Mouse (Mus musculus): Measurements from ENCODE around the gene Wdr93.
A peak's percentile ranks its signal among the peaks of the same experiment; 100 is the strongest.
"Not testable (repeated sequence)": the region's sequence is repeated elsewhere in the genome, so short reads cannot be mapped to it uniquely, and the experiment has no call there.

The Wdr93 gene

DNA sequence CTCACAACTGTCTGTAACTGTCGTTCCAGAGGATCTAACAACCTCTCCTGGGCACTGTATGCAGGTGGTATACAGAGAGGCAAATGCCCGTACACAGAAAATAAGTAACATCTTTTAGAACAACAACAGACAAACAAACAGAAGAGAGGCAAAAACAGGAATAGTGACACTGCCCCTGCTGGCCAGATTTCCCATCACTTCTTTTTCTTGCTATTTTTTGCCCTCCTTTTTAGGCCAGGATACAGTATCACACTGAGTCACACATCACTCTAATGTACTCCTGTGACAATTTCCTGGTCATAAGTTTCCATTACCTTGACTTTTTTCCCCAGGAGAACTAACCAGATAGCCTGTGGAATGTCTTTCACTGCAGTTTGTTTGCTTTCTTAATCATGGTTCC, 13.4 kb downstream of the Wdr93 start:
- DNase-seq = no peak

DNA sequence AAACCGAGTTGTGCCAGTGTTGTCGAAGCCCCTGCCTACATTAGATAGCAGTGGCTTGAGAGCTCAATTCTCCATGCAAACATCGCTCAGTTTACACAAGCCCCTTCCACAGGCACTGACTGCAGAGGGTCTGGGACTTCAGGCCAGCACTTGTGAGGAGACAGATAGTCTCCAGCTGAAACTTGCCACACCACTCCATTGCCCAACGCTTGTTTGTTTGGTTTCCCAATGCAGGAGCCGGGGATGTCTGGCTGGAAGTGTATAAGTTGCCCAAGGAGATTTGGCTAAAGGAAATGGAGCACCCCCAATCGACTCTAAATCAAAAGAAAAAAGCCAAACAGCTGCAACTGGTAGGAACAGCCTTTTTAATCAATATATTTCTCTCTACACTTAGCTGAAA, 15.2 kb downstream of the Wdr93 start:
- DNase-seq = no peak

DNA sequence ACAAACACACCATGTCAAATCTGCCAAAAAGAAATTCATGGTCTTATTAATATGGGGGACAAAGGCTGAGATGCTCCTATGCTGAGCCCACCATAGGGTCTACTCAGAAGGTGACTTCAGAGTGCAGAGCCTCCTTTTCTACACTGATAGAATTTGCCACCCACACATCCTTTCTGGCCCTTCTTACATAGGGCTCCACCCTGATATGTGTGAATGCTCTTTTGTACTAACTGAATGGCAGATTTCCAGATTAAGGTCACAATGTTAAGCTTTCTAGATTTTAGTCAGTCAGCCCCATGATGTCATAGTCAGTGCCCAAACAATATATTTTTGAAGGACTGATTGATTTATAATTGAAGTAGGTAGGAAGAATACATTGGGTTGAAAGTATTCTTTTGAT, 16.8 kb downstream of the Wdr93 start:
- DNase-seq = no peak

DNA sequence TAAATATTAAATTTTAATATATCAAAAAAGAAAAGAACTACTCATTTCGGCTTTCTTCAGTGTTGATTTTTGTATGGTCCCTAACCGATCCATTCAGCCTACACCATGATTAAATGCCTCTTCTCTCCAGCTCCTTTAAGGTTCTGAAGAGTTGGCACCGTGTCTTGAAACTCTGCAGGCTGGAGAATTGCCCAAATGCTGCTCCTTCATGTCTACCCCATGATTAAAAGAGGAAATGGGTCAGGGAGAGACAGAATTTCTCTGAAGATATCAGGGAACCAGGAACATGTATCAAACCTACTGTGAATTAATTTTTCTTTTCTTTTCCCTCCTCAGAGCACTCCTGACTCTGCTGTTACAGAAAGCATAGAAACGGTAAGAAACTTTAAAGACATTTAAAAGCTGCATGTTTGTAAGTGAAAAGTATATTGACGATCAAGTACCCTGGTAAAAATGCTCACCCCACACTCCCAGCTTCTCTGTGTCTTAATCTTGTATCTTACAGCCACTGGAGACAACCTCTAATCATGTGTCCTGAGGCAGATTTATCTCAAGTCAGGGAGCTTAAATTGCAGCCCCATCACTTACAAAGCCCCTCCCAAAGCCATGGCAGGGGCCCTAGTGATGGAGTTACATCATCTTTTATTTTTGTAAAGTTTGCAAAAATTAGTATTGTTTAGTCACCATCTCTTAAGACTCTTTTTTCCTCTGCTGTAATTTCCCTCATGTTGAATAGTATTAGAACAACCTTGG, 18.3 kb downstream of the Wdr93 start:
- no peak for DNase-seq

DNA sequence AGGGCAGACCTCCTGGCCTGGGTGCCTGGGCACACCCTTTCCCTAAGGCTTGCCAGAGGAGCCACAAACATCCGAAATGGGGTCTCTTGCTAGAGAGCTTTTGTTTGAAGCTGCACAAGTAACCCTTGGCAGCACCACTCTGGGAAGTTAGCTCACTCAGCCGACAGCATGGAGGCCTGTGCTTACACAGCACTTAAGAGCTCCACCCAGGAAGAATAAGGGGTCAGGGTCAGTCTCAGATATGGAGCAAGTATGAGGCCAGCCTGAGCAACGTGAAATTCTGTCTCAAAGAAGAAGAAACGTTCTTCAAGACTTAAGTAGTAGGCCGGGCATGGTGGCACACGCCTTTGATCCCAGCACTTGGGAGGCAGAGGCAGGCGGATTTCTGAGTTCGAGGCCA, 19.1 kb downstream of the Wdr93 start:
- no peak for DNase-seq

DNA sequence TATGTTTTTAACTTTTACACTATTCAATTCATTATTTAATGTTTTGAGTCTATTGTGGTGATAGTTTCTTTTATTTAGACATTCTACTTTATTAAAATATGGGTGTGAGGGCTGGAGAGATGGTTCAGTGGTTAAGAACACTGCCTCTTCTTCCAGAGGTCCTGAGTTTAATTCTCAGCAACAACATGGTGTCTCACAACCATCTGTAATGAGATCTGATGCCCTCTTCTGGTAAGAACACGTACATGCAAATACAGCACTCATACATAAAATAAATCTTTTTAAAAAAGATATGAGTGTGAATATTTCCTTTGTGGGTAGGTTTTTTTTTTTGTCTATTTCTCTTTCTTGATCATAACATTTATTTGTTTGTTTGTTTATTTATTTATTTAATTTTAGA, 23.0 kb downstream of the Wdr93 start:
- no peak for DNase-seq

DNA sequence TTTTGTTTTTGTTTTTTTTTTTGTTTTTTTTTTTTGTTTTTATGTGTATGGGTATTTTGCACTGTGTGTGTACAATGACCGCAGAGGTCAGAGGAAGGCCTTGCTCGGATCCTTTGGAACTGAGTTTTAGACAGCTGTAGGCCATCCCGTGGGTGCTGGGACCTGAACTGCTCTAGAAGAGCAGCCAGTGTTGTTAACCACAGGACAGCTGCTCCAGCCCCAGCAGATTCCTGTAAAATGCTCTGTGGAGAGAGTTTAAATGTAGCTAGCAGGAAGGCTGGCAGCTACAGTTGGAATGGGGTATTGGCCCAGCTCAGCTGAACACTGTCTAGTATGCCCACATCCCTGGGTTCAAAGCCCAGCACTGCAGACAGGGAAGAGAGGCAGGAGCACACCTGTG, 26.7 kb downstream of the Wdr93 start:
- no peak for DNase-seq

DNA sequence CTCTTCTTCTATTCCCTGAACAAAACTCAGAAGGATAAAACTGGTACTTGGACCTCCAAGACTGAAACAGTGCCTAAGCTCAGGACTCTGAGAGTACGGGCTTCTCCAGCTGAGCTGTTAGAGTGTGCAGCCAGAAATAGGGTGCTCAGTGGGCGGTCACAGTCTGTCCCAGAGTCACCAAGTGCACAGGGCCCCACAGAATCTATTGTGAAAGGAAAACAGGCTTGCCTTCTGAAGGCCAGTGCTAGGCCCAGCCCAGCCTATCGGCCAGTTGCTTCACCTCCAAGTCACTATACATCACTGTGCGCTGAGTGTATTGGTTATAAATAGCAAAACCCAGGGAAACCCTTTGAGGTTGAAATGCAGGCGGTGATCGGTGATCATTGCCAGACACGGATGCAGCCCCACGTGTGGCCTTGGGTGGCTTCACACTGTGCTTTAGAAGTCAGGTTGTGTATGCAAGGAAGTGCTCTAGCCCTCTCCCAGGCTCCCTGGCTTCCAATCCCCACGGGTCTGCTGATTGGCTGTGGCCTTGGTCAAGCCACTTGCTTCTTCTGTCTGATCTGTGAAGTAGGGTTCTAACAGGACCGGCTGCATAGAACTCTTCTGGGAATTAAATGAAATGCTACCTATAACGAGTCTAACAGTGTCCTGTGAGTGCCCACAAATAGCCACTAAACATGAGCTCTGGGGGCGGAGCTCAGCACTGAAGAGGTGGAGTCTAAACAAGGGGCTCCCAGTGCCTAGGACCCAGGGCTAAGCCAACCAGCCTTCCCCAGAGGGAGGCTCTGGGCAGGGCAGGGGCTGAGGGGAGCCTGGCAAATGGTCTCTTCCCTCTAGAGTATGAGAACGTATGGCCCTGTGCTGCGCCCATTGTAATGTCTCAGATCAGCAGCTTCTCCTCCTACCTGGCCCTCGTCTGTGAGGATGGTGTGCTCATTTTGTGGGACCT, 28.9 kb downstream of the Wdr93 start:
- no peak for DNase-seq

DNA sequence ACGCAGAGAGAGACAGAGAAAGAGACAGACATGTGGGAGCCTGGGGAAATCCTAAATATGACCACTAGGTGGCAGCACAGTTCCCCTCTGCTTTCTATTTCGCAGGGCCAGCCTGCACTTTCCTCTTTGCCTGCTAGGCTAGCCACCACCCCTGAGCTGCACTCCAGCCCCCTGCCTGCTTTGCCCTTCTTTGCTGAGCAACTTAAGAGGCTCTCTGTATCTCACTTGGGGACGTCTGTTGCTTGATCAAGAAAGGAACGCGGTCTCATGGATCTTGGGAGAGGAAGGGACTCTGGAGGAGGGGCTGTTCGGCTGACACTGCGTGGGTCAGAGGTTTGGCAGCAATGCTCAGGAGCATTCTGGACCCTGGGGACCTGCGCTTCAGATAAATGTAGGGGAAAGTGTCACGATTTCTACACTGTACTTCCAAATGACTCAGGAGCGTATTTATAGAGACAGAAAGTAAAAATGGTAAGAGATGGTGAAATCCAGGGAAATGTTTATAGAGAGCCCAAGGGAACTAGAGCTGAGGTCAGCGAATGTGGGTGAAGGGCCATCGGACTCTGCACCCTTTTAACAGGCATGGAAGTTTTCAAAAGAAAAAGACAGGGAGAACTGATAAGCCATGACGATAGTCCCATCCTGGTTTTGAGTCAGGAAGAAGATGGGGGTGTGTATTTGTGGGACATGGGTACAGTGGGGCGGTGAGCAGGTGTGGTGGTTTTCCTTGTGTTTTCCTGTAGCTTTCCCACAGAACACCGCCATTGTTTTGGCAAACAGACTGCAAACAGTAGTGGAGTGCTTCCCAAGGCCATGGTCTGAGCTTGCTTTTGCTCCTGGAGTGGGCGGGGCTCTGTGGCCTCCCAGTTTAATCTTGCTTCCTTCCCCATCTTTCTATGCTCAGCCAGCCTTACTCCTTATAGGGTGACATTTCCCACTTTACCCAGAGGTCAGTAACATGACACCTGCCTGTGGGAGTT, 38.0 kb downstream of the Wdr93 start:
- DNase-seq = peak; percentile 82

DNA sequence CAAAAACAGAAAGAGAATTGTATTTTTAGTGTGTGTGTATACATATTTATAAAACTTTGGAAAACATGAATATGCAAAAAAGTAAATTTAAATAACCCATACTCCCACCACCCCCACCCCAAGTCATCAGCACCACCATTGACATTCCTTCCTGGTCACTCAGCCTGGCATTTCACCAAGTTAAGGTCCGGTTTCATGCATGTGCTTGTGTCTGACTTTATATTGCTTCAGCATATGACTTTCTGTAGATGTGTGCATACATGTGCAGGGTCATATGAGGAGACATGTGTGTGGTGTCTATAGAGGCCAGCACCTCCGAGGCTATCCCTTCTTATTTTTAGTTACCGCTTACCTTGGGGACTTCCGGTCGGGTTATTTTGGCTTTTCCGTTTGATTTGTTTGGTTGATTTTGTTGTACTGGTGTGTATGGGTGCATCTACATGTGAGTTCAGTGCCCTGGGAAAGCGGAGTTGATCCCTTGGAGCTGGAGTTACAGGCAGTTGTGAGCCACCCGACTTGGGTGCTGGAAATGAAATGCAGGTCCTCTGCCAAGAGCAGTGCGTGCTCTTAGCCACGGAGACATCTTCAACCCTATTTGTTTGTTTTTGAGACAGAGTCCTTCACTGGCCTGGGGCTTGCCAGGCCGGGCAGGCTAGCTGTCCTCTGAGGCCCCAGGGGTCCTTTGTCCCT, 39.0 kb downstream of the Wdr93 start:
- no peak for DNase-seq

DNA sequence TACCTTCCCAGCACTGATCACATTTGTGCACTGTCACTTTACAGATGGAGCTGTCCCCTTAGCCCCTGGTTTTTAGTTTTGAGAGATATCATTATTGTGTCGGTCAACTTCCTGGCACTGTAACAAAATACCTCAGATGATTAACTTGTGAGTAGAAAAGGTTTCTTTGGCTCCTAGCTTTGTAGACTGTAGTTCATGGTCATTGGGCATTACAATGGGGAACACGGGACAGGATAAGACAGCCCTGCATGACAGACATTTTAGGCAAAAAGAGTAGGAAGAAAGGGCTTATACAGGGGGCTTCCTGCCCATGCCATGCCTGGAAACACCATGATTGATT, 39.5 kb downstream of the Wdr93 start:
- DNase-seq = no peak

DNA sequence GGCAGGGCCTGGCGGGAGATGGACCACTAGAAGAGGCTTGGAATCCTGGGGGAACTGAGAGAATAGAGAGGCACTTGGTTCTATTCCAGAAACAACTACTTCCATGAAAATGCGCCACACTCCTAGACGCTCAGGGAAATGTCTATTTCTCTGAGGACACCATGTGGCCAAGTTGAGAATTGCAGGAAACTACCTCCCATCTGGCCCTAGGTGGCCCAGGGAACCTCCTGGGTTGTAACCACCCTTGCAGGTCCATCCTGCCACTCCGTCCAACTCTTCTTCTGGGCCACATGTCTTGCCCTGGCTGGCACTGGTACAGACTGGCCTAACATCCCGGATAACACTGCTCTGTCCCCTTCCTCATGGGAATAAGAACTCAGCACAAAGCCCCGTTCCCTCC, 43.3 kb downstream of the Wdr93 start:
- peak; percentile 79 for DNase-seq

DNA sequence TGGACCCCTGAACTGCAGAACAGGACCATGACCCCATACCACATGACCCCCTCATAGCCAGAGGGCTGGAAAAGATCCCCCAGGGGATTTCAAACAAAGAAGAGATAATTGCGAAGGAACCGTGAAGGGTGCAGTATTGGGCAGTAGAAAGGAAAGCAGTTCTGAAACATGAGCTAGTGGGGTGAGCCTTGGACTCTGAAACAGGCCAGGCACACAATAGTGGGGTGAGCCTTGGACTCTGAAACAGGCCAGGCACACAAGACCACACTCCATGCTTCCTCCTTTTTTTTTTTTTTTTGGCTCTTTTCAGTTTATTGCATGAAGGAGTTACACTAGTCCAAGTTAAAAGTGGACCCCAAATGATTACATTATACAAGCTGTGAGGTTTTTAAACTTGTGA, 46.8 kb downstream of the Wdr93 start:
- DNase-seq = not testable (repeated sequence)

DNA sequence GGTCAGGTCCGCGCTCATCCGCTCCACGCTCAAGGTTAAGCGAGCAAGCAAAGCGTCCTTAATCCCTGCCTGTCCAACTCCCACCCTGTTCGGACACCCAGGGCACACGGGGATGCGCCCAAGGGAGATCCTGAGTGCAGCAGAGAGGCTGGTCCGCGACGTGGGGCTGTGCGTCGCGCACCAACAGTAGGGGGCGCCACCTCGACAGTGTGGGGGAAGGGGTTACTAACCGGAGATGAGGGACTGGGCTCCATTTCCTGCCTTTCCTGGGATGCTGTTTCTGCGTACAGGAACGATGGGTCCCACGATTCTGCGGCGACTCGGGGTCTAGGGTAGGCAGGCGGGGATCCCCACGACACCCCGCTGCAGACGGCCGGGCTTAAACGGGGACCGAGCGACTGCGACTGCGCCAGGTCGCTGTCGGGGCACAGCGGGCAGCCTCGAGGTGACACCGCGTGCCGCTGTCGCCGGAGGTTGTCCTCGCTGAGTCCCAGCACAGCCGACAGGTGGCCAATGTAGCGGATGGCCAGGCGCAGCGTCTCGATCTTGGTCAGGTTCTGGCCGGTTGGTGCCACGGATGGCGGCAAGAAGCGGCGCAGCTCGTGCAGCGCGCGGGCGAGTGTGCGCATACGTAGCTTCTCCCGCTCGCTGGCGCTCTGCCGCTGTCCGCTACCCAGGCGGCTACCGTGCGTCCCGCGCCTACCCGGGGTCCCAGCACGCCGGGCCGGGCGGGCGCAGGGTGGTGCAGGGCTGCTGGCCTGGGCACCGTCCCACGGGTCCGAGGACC, 49.9 kb downstream of the Wdr93 start:
- peak; percentile 76 for DNase-seq

DNA sequence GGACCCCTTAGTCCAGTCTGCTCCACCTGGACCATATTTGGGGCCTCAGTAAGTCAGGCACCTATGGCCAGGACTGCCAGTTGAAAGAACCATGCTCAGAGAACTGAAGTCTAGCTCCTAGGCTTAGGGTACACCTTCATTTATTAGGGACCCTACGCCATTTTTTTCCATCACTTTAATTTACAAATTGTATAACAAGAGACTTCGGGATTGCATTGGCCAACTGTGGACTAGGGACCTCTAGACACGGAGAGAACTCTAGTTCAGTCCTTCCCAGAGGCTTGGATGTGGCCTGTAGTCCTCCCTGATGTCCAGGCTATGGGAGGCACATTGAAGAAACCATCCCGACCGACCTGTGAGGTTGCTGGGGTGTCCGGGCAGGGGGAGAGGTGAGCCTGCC, 50.7 kb downstream of the Wdr93 start, which contains the start of gene Mesp1:
Gene Mesp1, minus strand, starts transcription at position 101 of the 400 bp plus-strand sequence.
- DNase-seq = no peak

DNA sequence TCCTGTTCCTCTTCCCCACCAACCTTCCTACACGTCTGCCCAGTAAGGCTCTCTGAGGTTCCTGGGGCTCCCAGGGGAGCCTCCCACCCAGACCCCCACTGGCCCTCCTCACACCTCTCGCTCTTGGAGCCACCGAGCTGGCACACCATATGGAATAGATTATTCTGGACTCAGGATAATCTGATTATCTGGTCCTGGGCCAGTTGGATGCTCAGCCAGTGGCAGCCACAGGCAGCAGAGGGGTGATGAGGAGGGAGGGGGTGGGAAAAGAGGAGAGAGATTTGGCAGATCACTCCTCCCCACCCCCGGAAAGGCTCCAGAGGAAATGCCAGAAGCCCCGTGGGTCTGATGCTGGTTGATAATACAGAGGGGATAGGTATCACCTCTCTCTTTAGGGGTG, 55.6 kb downstream of the Wdr93 start:
- no peak for DNase-seq

DNA sequence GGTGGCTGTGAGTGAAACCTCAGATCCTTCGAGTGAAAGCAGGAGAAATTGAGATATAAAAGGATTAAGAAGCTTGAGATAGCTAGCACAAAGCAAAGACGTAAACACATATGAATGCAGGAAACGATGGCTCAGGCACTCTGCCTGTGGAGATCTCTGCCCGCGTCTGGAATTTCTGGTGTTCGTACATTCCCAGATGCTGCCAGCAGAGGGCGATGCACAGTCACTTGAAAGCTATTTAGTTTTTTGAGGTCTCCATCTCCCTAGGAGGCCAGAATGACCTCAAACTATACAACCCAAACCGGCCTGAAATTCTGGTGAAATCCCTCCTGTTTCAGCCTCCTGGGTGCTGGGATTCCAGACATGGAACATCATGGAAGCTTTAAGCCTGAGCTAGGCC, 56.1 kb downstream of the Wdr93 start:
- DNase-seq = peak; percentile 84

DNA sequence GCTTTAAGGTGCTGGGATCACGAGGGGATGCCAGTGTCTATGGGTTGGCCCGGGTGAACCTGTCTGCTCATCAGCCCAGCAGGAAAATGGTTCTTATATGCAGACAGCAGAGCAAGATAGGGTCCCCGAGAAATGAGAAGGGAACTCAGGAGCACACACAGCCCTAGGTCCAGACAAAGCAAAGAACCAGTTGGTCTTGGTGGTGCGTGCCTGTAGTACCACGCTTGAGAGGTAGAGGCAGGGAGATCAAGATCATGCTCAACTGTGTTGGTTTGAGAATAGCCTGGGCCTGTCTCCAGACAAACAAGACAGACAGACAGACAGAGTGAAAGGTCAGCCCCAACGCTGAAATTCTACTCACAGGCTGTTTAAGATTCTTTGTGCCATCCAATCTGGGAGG, 56.5 kb downstream of the Wdr93 start:
- DNase-seq = no peak

DNA sequence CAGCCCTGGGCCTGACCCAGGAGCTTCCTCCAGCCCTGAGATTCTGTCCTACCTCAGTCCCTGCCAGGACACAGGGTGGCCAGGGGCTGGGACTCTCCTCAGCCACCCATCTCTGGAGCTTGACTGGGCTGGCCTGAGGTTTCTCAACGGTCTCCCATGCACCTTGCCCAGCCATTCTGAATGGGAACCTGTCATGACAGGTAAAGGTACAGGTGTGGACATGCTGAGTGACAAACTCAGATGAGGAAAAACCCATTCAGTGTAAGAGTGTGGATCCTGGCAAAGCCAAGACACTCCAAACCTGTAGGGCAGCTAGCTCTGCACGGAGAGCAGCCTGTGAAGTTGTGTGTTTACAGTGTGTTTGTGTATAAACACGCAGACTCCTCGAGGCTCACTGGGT, 57.4 kb downstream of the Wdr93 start:
- no peak for DNase-seq

DNA sequence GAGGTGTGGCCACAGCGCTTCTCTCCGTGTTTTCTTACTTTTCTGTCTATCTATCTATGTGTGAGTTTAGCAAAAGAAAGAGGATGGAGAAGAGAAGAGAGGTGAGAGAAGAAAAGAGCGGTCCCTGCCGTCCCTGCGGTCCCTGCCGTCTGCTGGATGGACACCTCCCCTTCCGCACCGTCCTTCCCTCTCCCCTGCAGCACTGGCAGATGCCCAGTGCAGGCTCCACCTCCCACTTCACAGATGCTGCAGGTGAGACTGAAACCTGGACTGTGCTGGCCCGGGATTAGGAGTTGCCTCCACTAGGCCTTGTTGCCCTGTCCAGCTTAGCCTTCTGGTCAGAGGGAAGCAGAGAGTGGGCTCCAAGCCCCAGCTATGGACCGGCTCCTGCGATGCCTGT, 58.4 kb downstream of the Wdr93 start:
- no peak for DNase-seq

DNA sequence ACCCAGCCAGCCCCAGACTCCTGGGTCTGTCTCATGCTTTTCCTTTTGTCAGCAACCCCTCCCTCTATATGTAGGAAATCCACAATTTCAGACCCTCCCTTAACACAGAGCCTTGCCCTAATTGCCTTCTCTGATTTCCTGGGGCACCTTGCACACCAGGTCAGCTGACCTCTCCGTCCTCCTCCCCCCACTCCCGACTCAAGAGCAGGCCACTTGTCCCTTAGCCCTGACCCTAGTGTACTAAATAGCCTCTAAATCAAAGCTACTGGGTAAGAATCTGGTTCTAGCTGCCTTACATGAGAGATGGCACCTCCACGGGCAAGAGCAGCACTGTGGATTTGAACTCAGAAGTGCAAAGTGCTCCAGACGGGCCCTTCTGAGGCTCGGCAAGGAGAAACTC, 59.1 kb downstream of the Wdr93 start:
- DNase-seq = no peak

DNA sequence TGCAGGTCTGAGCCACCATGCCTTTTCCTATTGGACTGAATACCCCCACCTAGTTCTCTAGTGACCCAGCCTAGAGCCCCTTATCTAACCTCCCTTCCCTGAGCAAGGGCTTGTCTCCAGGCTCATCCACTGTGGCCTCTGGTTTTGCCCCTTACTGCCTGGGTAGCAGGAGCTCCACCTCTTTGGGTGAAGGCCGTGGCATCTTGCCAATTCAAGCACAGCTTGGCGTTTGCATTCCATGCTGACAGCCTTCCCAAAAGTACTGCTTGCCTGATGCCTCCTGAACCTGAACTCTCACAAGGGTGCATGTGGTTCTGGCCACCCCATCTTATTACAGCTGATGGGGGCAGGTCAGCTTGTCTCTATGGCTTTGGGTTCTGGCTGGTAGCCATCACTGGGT, 60.9 kb downstream of the Wdr93 start:
- no peak for DNase-seq
